Mouse (Mus musculus) E14TG2a.4 (cell line): ENCODE measurements at regions not wholly inside any gene's neighbourhood (a gene's known extent, or its start where the extent isn't known, plus 50 kb on each side); places are given as distances from the start of the nearest gene placed in this dataset.

ENCODE experiments used
- CTCF ChIP-seq: conservative IDR thresholded peaks from 2 replicates; pipeline ENCODE4 v1.5.1; 2014; ENCODE audit warnings: low read length
- NANOG ChIP-seq: IDR thresholded peaks from 2 replicates; pipeline ENCODE4 v1.6.1; 2014; ENCODE audit warnings: borderline replicate concordance, low read length, mixed read lengths
- POU5F1 ChIP-seq: IDR thresholded peaks from 2 replicates; pipeline ENCODE4 v1.6.1; 2014; ENCODE audit warnings: low read length, borderline replicate concordance

GRCm38 (mm10) chr19:23065548-23065947 is 75.5 kb upstream of the Klf9 start:
- TF ChIP-seq CTCF (peak; percentile 10; the same call in 1 of the 2 replicates), NANOG (no peak), POU5F1 (no peak)
